Mouse (Mus musculus) thymus, adult 2 months (tissue): ENCODE measurements around the gene Acot8. TPM values are rescaled to one million over a fixed set of nuclear protein-coding genes. Genes with fewer than 3 reads are reported as not detected.
A peak's percentile ranks its signal among the peaks of the same experiment; 100 is the strongest.

ENCODE experiments used
- DNase-seq: peaks from one replicate; pipeline ENCODE4 v3.0.0; 2021
- H3K27ac ChIP-seq: fragments of 200-500 bp; 2 replicates; pipeline ENCODE4 v1.5.1; 2012; ENCODE audit warnings: low read length, control low read depth; ENCODE audit not compliant: control insufficient read depth, insufficient read depth
- H3K27me3 ChIP-seq: fragments of 200-500 bp; 2 replicates; pipeline ENCODE4 v1.6.1; 2012; ENCODE audit warnings: mild to moderate bottlenecking, low read length, moderate library complexity, mixed read lengths; ENCODE audit not compliant: control insufficient read depth, insufficient read depth
- H3K36me3 ChIP-seq: fragments of 200-500 bp; 2 replicates; pipeline ENCODE4 v1.6.1; 2012; ENCODE audit warnings: mild to moderate bottlenecking, low read length, moderate library complexity; ENCODE audit not compliant: control insufficient read depth, insufficient read depth
- H3K4me1 ChIP-seq: fragments of 200-500 bp; replicated peaks from 2 replicates; pipeline ENCODE4 v1.6.1; 2012; ENCODE audit warnings: low read length; ENCODE audit not compliant: control insufficient read depth, insufficient read depth
- H3K4me3 ChIP-seq: fragments of 200-500 bp; 2 replicates; pipeline ENCODE4 v1.5.1; 2012; ENCODE audit warnings: mild to moderate bottlenecking, low read length, control low read depth, moderate library complexity; ENCODE audit not compliant: control insufficient read depth, insufficient read depth
- CTCF ChIP-seq: fragments of 200-500 bp; IDR thresholded peaks from 2 replicates; pipeline ENCODE4 v1.5.1; 2012; ENCODE audit warnings: mild to moderate bottlenecking, control low read depth, low read length, moderate library complexity, borderline replicate concordance; ENCODE audit not compliant: control insufficient read depth, poor library complexity, insufficient read depth; ENCODE audit errors: extremely low read depth
- POLR2A ChIP-seq: fragments of 200-500 bp; IDR thresholded peaks from 2 replicates; pipeline ENCODE4 v1.6.1; 2012; ENCODE audit warnings: mild to moderate bottlenecking, low read length, control low read depth, moderate library complexity; ENCODE audit not compliant: control insufficient read depth, poor library complexity, insufficient read depth; ENCODE audit errors: extremely low read depth
- WGBS: fragments of 180-500 bp; shearing (Covaris S2); methylation state at CpG from one replicate; pipeline ENCODE4 v1.1.7; 2018; 5-methylcytosine and 5-hydroxymethylcytosine counted together
- polyA plus RNA-seq: library from polyadenylated mRNA; depleted of rRNA; stranded (reverse); fragments of >200 nt; gene quantifications from 2 replicates; pipeline ENCODE4 v1.2.3, GENCODE M21; 2012

Acot8 gene
- polyA plus RNA-seq, 1 experiment: 84.6 TPM

DNA sequence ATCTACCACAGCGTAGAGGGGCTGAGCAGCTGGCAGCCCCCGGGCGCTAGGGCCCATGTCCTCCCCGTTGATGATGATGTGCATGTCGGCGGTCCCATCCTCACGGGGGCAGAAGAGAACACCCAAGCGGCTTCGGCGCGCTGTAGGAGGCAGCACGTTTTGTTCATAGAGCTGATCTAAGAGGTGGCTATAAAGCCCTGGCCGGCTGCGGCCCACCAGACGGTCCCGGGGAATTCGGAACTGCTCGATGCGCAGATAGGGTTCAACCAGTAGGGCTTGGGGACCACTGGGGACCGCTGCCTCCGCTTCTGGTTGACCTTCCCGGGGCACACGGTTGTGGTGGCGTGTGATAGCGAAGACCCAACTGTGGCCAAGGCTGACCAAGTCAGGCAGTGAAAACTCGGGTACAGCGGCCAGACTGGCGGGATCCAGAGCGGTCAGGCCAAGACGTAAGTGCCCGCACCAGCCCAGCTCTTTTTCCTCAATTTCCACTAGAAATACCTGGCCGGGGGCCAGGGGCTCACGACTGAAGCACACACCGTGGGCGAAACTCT is 28.1 kb upstream of the Acot8 start, which contains the start of gene Ctsa:
Ctsa (plus strand) TSS at position 126 of the 554 bp plus-strand sequence.
- Histone ChIP-seq H3K36me3 (peaks cover 5% of the 10 kb centered on the region; the same call in 1 of the 2 replicates), H3K4me3 (peak within 1 kb of the TSS; percentile 87), H3K4me1 (peaks cover 20% of the 10 kb centered on the region), H3K27ac (peak within 1 kb of the TSS; percentile 55), H3K27me3 (no peaks in the 10 kb centered on the region)
- under 1% methylated on average over 35 of the region's 35 CpGs for WGBS
- TF ChIP-seq POLR2A (0 out of 2 replicates have a peak, but pooled peaks have one; percentile 22), CTCF (peak; percentile 76)
- DNase-seq: peak; percentile 82

DNA sequence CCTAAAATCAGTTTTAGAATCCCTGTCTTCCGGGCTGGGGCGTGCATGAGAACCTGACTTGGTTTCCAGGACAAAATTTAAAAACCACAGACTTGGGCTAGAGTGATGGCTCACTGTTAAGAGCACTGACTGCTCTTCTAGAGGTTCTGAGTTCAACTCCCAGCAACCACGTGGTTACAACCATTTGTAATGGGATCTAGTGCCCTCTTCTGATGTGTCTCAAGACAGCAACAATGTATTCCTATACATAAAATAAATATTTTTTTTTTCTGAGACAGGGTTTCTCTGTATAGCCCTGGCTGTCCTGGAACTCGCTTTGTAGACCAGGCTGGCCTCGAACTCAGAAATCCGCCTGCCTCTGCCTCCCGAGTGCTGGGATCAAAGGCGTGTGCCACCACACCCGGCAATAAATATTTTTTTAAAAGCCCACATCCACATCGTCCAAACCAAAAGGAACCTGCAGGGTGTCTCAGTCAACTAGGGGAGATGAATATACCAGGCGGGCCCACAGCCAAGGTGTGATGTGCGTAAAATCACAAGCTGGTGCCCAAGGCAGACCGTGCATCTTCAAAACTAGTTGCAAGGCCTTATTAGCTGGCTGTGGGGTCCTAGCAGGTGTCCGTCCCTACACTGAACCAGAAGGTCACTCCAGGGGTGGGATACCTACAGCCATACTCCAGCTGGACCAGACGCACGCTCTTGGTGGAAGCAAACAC is 27.5 kb upstream of the Acot8 start:
- TF ChIP-seq CTCF (no peak), POLR2A (no peak)
- 62% methylated on average over 16 of the region's 16 CpGs for WGBS
- Histone ChIP-seq H3K27me3 (no peaks in the 10 kb centered on the region), H3K27ac (no peak overlapping the region), H3K4me3 (no peak overlapping the region; the same call in 1 of the 2 replicates), H3K36me3 (peaks cover 4% of the 10 kb centered on the region; the same call in 1 of the 2 replicates), H3K4me1 (peaks cover 20% of the 10 kb centered on the region)
- DNase-seq: no peak

DNA sequence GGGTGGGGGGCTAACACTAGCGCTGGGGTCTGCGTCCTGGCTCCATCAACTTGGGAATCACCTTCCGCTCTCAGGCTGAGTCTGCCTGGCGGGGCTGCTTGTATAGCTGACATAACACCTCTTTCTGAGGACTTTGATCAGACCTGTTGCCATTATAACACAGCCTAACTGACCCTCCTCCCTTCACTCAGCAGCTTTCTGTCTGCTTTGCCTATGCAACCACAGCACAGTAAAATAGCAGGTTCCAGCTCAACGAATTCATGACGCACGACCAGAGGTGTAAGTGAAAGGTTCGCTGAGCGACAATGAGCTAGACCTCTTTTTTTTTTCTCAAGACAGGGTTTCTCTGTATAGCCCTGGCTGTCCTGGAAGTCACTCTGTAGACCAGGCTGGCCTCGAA is 26.3 kb upstream of the Acot8 start:
- WGBS: 93% methylated on average over 10 of the region's 10 CpGs
- no peaks in the 10 kb centered on the region for H3K27me3 ChIP-seq
- no peak for TF ChIP-seq CTCF
- H3K4me3 ChIP-seq: no peak overlapping the region
- DNase-seq: no peak
- peaks cover 20% of the 10 kb centered on the region for H3K4me1 ChIP-seq
- no peak overlapping the region for H3K27ac ChIP-seq
- 0 out of 2 replicates have a peak, but pooled peaks cover 1% of the 10 kb centered on the region for H3K36me3 ChIP-seq

GRCm38 (mm10) chr2:164829090-164829489 is 24.4 kb upstream of the Acot8 start:
- H3K4me1 ChIP-seq: peaks cover 8% of the 10 kb centered on the region
- DNase-seq: no peak
- no peaks in the 10 kb centered on the region for H3K27me3 ChIP-seq
- H3K4me3 ChIP-seq: no peak overlapping the region
- TF ChIP-seq POLR2A (no peak), CTCF (no peak)
- H3K27ac ChIP-seq: no peak overlapping the region
- WGBS: 100% methylated on average over 1 of the region's 1 CpGs
- 0 out of 2 replicates have a peak, but pooled peaks cover 3% of the 10 kb centered on the region for H3K36me3 ChIP-seq

- TF ChIP-seq POLR2A (no peak), CTCF (no peak)
- Histone ChIP-seq H3K4me3 (no peak within 1 kb of the TSS), H3K27me3 (no peaks in the 10 kb centered on the region), H3K27ac (no peak within 1 kb of the TSS), H3K36me3 (0 out of 2 replicates have a peak, but pooled peaks cover 3% of the 10 kb centered on the region), H3K4me1 (peaks cover 8% of the 10 kb centered on the region)
- WGBS: 96% methylated on average over 6 of the region's 6 CpGs
- DNase-seq: no peak
Observed at GRCm38 (mm10) chr2:164828437-164828836, 23.8 kb upstream of the Acot8 start, which contains the start of gene Spata25. Spata25 (minus strand) TSS chr2:164828537.

DNA sequence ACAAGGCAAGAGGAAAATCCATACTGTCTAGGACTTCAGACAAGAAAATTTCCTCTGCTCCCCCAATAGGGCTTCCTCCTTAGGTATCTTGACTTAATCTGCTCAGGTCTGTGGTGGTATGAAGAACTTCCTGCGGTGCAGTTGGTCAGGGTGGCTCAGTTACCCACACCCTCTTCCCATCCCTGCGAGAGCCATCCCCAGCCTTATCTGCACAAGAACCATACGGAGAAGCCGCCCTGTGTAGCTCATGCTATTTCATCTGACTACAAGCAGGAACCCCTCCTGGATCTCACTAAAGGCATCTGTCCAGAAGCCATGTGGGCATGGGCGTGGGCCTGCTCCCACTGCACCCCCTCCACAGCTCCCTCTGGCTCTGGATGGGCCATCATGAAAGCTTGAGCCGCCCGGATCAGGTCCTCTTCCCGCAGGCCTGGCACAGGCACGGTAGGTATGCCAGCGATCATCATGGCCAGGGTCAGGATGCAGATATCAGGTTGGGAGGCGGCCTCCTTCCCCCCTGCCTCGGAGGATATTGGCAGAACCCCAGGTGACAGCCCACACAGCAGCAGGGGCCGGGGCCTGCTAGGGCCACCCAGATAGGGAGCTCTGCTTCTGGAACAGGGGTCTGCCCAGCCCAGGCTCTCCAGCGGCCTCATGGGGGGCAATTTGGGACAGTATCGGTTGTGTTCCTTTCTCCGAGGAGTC is 22.6 kb upstream of the Acot8 start:
- no peaks in the 10 kb centered on the region for H3K27me3 ChIP-seq
- TF ChIP-seq CTCF (no peak), POLR2A (no peak)
- 0 out of 2 replicates have a peak, but pooled peaks cover 3% of the 10 kb centered on the region for H3K36me3 ChIP-seq
- no peak overlapping the region for H3K27ac ChIP-seq
- 0 out of 2 replicates have a peak, but pooled peaks cover 2% of the 10 kb centered on the region for H3K4me1 ChIP-seq
- no peak overlapping the region for H3K4me3 ChIP-seq
- WGBS: 94% methylated on average over 16 of the region's 16 CpGs
- DNase-seq: no peak
